Mouse (Mus musculus): ENCODE data around the gene Ism2.
"Not testable (repeated sequence)": the region's sequence is repeated elsewhere in the genome, so short reads cannot be mapped to it uniquely, and the experiment has no call there.

Ism2 gene

GRCm38 (mm10) chr12:87299657-87300440 is at the start of gene Ism2:
Gene Ism2 (minus strand): TSS chr12:87299705.
- peak in 1 of 2 experiments; percentile 40 for DNase-seq (ENCODE audit: low spot score in 2 of 2)

- no peak for DNase-seq (ENCODE audit: low spot score in 2 of 2)
Measured at GRCm38 (mm10) chr12:87348029-87348428, 48.5 kb upstream of the Ism2 start.

- no peak for DNase-seq (ENCODE audit: low spot score in 2 of 2)
Measured at GRCm38 (mm10) chr12:87347511-87347910, 48.0 kb upstream of the Ism2 start.

GRCm38 (mm10) chr12:87343084-87343605 is 43.6 kb upstream of the Ism2 start:
- DNase-seq (ENCODE audit: low spot score in 2 of 2) = no peak

- no peak for DNase-seq (ENCODE audit: low spot score in 2 of 2)
Measured at GRCm38 (mm10) chr12:87338082-87338481, 38.6 kb upstream of the Ism2 start.

- DNase-seq (ENCODE audit: low spot score in 2 of 2) = no peak
Measured at GRCm38 (mm10) chr12:87334886-87335285, 35.4 kb upstream of the Ism2 start.

GRCm38 (mm10) chr12:87333794-87334193 is 34.3 kb upstream of the Ism2 start:
- DNase-seq (ENCODE audit: low spot score in 2 of 2) = no peak

- DNase-seq (ENCODE audit: low spot score in 2 of 2) = no peak
Measured at GRCm38 (mm10) chr12:87332511-87332910, 33.0 kb upstream of the Ism2 start.

GRCm38 (mm10) chr12:87331908-87332307 is 32.4 kb upstream of the Ism2 start:
- DNase-seq (ENCODE audit: low spot score in 2 of 2) = no peak

GRCm38 (mm10) chr12:87331053-87331456 is 31.6 kb upstream of the Ism2 start:
- no peak for DNase-seq (ENCODE audit: low spot score in 2 of 2)

- no peak for DNase-seq (ENCODE audit: low spot score in 2 of 2)
Measured at GRCm38 (mm10) chr12:87330213-87330612, 30.7 kb upstream of the Ism2 start.

- no peak for DNase-seq (ENCODE audit: low spot score in 2 of 2)
Measured at GRCm38 (mm10) chr12:87328025-87328424, 28.5 kb upstream of the Ism2 start.

GRCm38 (mm10) chr12:87327610-87328009 is 28.1 kb upstream of the Ism2 start:
- DNase-seq (ENCODE audit: low spot score in 2 of 2) = no peak

GRCm38 (mm10) chr12:87325452-87325851 is 25.9 kb upstream of the Ism2 start:
- no peak for DNase-seq (ENCODE audit: low spot score in 2 of 2)

- DNase-seq (ENCODE audit: low spot score in 2 of 2) = no peak
Measured at GRCm38 (mm10) chr12:87319229-87319628, 19.7 kb upstream of the Ism2 start.

GRCm38 (mm10) chr12:87317951-87318350 is 18.4 kb upstream of the Ism2 start:
- DNase-seq (ENCODE audit: low spot score in 2 of 2) = no peak

- DNase-seq (ENCODE audit: low spot score in 2 of 2) = no peak
Measured at GRCm38 (mm10) chr12:87313098-87313497, 13.6 kb upstream of the Ism2 start.

- not testable (repeated sequence) for DNase-seq (ENCODE audit: low spot score in 2 of 2)
Measured at GRCm38 (mm10) chr12:87306584-87306844, 7.0 kb upstream of the Ism2 start.

- DNase-seq (ENCODE audit: low spot score in 2 of 2) = no peak
Measured at GRCm38 (mm10) chr12:87305767-87306583, 6.5 kb upstream of the Ism2 start.

GRCm38 (mm10) chr12:87301189-87301588 is 1.7 kb upstream of the Ism2 start:
- no peak for DNase-seq (ENCODE audit: low spot score in 2 of 2)

GRCm38 (mm10) chr12:87300441-87300690 is 861 bp upstream of the Ism2 start:
- no peak for DNase-seq (ENCODE audit: low spot score in 2 of 2)

GRCm38 (mm10) chr12:87299037-87299656 is 358 bp downstream of the Ism2 start:
- DNase-seq (ENCODE audit: low spot score in 2 of 2) = peak in 1 of 2 experiments; percentile 62

- DNase-seq (ENCODE audit: low spot score in 2 of 2) = no peak
Measured at GRCm38 (mm10) chr12:87293934-87294333, 5.6 kb downstream of the Ism2 start.

All from urinary bladder, postnatal 4 days (tissue).